9 mouse cellular contexts compared by ENCODE assay signal in genomic region chr9:98422656-98423055, GRCm38 (mm10). TPM values are rescaled to one million over a fixed set of nuclear protein-coding genes. Genes with fewer than 3 reads are reported as not detected.
DNase-seq lines count a peak whose midpoint lies in the region; ATAC-seq and TF ChIP-seq lines count a peak whose summit lies in the region.
"Had no signal": no experiment of that assay in that cellular context is flagged by ENCODE, and none has a peak within 500 bp of the region (broad histone marks: within the 10 kb centered on the region; RNA-seq: fewer than 3 reads in every experiment).

Rbp1 (plus strand) TSS chr9:98422961.

- H3K9me3 ChIP-seq in kidney, embryonic 15.5 days (replicated peaks): no peaks in the 10 kb centered on the region
- no peaks in the 10 kb centered on the region for H3K9me3 ChIP-seq in forebrain, embryonic 12.5 days
- no peaks in the 10 kb centered on the region for H3K9me3 ChIP-seq in kidney, embryonic 16.5 days (ENCODE audit: low read length)
- no peaks in the 10 kb centered on the region for H3K9me3 ChIP-seq in midbrain, postnatal 0 days (ENCODE audit: low read length)

- no peak for DNase-seq in kidney, postnatal 4 days
- DNase-seq in midbrain, postnatal 0 days (ENCODE audit: low spot score): no peak
- no peak for DNase-seq in left cerebral cortex, adult 2 months (ENCODE audit: extremely low spot score in 1 of 2, low spot score in 2 of 2)
- no peak for DNase-seq in spleen, postnatal 10 days (ENCODE audit: low spot score in 2 of 2)
- no peak for DNase-seq in left cerebral cortex, postnatal 14 days (ENCODE audit: low spot score in 2 of 2)
- DNase-seq: cerebellum, postnatal 36 days had no signal

- no peak for TF ChIP-seq CTCF in midbrain, postnatal 0 days (IDR thresholded peaks at IDR 0.05)
- no peak for TF ChIP-seq CTCF in left cerebral cortex, adult 2 months (IDR thresholded peaks at IDR 0.05)

- ATAC-seq in kidney, embryonic 15.5 days (replicated peaks; ENCODE audit: low FRiP score): no peak
- ATAC-seq in forebrain, embryonic 12.5 days (ENCODE audit: low FRiP score): no peak
- no peak for ATAC-seq in kidney, embryonic 16.5 days (ENCODE audit: low FRiP score, low TSS enrichment)
- no peak for ATAC-seq in midbrain, postnatal 0 days (ENCODE audit: low FRiP score)

- H3K4me2 ChIP-seq in kidney, embryonic 15.5 days: peak within 1 kb of the TSS; percentile 83
- H3K4me2 ChIP-seq in forebrain, embryonic 12.5 days: no peak within 1 kb of the TSS
- H3K4me2 ChIP-seq in kidney, embryonic 16.5 days (replicated peaks; ENCODE audit: low read depth, low read length): peak within 1 kb of the TSS; percentile 70; the same call in 1 of the 2 replicates
- peak within 1 kb of the TSS; percentile 64; the same call in 1 of the 2 replicates for H3K4me2 ChIP-seq in midbrain, postnatal 0 days (ENCODE audit: low read depth, low read length, poor library complexity, severe bottlenecking)

- H3K9ac ChIP-seq in kidney, embryonic 15.5 days: no peak within 1 kb of the TSS
- H3K9ac ChIP-seq in forebrain, embryonic 12.5 days: no peak within 1 kb of the TSS
- no peak within 1 kb of the TSS for H3K9ac ChIP-seq in kidney, embryonic 16.5 days (replicated peaks; ENCODE audit: low read length)
- no peak within 1 kb of the TSS for H3K9ac ChIP-seq in midbrain, postnatal 0 days (replicated peaks; ENCODE audit: low read length, poor library complexity, severe bottlenecking)

- WGBS in kidney, embryonic 15.5 days: 78% methylated on average over 5 of the region's 5 CpGs
- WGBS in forebrain, embryonic 12.5 days: 85% methylated on average over 5 of the region's 5 CpGs
- WGBS in kidney, embryonic 16.5 days: 76% methylated on average over 5 of the region's 5 CpGs
- 84% methylated on average over 5 of the region's 5 CpGs for WGBS in midbrain, postnatal 0 days

- peak within 1 kb of the TSS; percentile 60; the same call in 1 of the 2 replicates for H3K27ac ChIP-seq in kidney, embryonic 15.5 days
- H3K27ac ChIP-seq in forebrain, embryonic 12.5 days: no peak within 1 kb of the TSS
- H3K27ac ChIP-seq in kidney, embryonic 16.5 days (ENCODE audit: low read length): peak within 1 kb of the TSS; percentile 64; the same call in 1 of the 2 replicates
- H3K27ac ChIP-seq in midbrain, postnatal 0 days (ENCODE audit: low read depth, low read length): no peak within 1 kb of the TSS
- H3K27ac ChIP-seq in left cerebral cortex, adult 2 months: no peak within 1 kb of the TSS

- no peaks in the 10 kb centered on the region for H3K27me3 ChIP-seq in kidney, embryonic 15.5 days
- peaks cover 63% of the 10 kb centered on the region for H3K27me3 ChIP-seq in forebrain, embryonic 12.5 days
- H3K27me3 ChIP-seq in kidney, embryonic 16.5 days (ENCODE audit: insufficient read depth, low read length): no peaks in the 10 kb centered on the region
- peaks cover 4% of the 10 kb centered on the region for H3K27me3 ChIP-seq in midbrain, postnatal 0 days (ENCODE audit: insufficient read depth, low read length)

- no peak within 1 kb of the TSS for H3K4me3 ChIP-seq in kidney, embryonic 15.5 days (replicated peaks)
- H3K4me3 ChIP-seq in forebrain, embryonic 12.5 days (replicated peaks): no peak within 1 kb of the TSS
- no peak within 1 kb of the TSS for H3K4me3 ChIP-seq in kidney, embryonic 16.5 days (ENCODE audit: low read length)
- no peak within 1 kb of the TSS for H3K4me3 ChIP-seq in midbrain, postnatal 0 days (ENCODE audit: low read depth, low read length)
- H3K4me3 ChIP-seq in left cerebral cortex, adult 2 months: no peak within 1 kb of the TSS

- peaks cover 50% of the 10 kb centered on the region for H3K4me1 ChIP-seq in kidney, embryonic 15.5 days
- peaks cover 33% of the 10 kb centered on the region for H3K4me1 ChIP-seq in forebrain, embryonic 12.5 days
- H3K4me1 ChIP-seq in kidney, embryonic 16.5 days (ENCODE audit: insufficient read depth, low read length): peaks cover 30% of the 10 kb centered on the region
- no peaks in the 10 kb centered on the region; the same call in 1 of the 2 replicates for H3K4me1 ChIP-seq in midbrain, postnatal 0 days (ENCODE audit: insufficient read depth, low read length)

- intact Hi-C loops in left cerebral cortex, adult 2 months (cut with DNase I): no loop called here
- intact Hi-C loops in left cerebral cortex, postnatal 14 days (cut with DNase I): no loop called here

- no peaks in the 10 kb centered on the region; the same call in 1 of the 2 replicates for H3K36me3 ChIP-seq in kidney, embryonic 15.5 days
- H3K36me3 ChIP-seq in forebrain, embryonic 12.5 days (replicated peaks): no peaks in the 10 kb centered on the region
- H3K36me3 ChIP-seq in kidney, embryonic 16.5 days (ENCODE audit: insufficient read depth, low read length): no peaks in the 10 kb centered on the region; the same call in 1 of the 2 replicates
- H3K36me3 ChIP-seq in midbrain, postnatal 0 days (ENCODE audit: insufficient read depth, low read length): no peaks in the 10 kb centered on the region

RNA-seq across cellular contexts. Expression of gene Rbp1, which starts in this region (rescaled TPM):
- polyA plus RNA-seq in kidney, embryonic 15.5 days (2015; fragmentation: Nextera tagmentation; extraction: Ambion mirVana): 117 and 118 TPM in 2 replicates
- 42.9 and 50.9 TPM in 2 replicates for polyA plus RNA-seq in forebrain, embryonic 12.5 days (2016; fragmentation: Nextera tagmentation; extraction: Ambion mirVana)
- polyA plus RNA-seq in kidney, embryonic 16.5 days (2015; fragmentation: Nextera tagmentation; extraction: Ambion mirVana): 104 and 106 TPM in 2 replicates
- total RNA-seq in midbrain, postnatal 0 days (2014; rRNA removed): 10.5 and 11.5 TPM in 2 replicates
- polyA plus RNA-seq in midbrain, postnatal 0 days (2015; fragmentation: Nextera tagmentation; extraction: Ambion mirVana): 27.6 and 30.0 TPM in 2 replicates
- 1 to 10 TPM; 4.7 to 6.4 TPM for total RNA-seq in left cerebral cortex, adult 2 months (2021)
- total RNA-seq in left cerebral cortex, postnatal 14 days (2021): 1 to 10 TPM; 6.7 to 6.8 TPM

Comparison
In these comparisons a context has a peak if more than half of its experiments do, and no peak if none do; other contexts are left out.
1. H3K27ac ChIP-seq: peak in kidney, embryonic 15.5 days (single experiment) and kidney, embryonic 16.5 days (single experiment); none in forebrain, embryonic 12.5 days (single experiment), midbrain, postnatal 0 days (single experiment) and left cerebral cortex, adult 2 months (single experiment).